Mouse (Mus musculus): ENCODE data around the gene Adipor2. TPM values are rescaled to one million over a fixed set of nuclear protein-coding genes. Genes with fewer than 3 reads are reported as not detected.

Gene Adipor2
- total RNA-seq (2023) = 32.8 to 36.1 TPM (median 34.7 TPM) in 4 replicates

DNA sequence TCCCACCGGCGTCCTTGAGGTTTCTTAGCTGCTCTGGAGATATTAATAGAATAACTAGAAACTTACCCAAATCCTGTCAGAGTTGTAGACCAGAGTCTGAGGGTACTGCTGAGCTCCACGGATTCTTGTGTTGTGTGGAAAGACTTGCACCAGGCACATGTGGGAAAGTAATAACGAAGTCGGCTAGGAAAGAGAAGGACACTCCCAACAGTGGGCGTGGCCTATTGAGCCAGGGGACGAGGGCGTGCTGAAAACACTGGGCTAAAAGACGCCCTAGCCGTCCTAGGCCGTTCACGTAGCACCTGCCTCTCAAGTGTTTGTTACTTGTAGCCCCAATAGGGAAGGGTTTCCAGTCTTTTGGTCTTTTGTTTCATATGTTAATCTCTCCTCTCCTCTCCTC, at the start of gene Adipor2:
Adipor2 (minus strand) TSS at position 351 of the 400 bp plus-strand sequence.

DNA sequence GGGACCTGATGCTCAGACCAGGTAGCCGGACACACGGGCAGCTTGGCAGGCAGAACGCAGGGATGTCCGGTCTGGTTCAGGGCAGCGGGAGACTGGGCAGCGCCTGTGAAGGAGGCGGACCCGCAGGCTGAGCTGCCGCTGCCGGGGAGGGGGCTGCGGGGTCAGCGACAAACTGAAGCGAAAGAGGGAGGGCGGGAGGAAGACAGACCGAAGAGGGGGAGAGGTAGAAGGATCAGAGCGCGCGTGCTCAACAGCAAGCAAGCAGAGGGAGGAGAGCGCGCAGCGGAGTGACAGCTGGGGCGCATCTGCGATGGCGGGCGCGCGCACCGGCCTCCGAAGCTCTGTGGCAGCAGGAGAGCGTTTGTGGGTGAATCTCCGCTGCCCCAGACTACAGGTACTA, 87.0 kb downstream of the Adipor2 start, which contains the start of gene Lrtm2:
Lrtm2 (minus strand) TSS at position 261 of the 400 bp plus-strand sequence.

Other genes starting within 250 kb of the Adipor2 start
- gene Dcp1b, start 242.5 kb downstream of the Adipor2 start, total RNA-seq (2023) = 23.1 to 25.6 TPM (median 24.5 TPM) in 4 replicates
- gene Cacna1c, start 221.3 kb downstream of the Adipor2 start, total RNA-seq (2023) = 0.17 to 0.24 TPM in 2 of 4 replicates, not detected in the others
- gene Cacna2d4, start 181.2 kb downstream of the Adipor2 start, total RNA-seq (2023) = 0.86 to 3.0 TPM (median 1.9 TPM) in 4 replicates
- gene Lrtm2, start 86.9 kb downstream of the Adipor2 start, total RNA-seq (2023) = 0.53 to 1.9 TPM (median 0.78 TPM) in 4 replicates
- 50.7 to 60.1 TPM (median 55.4 TPM) in 4 replicates for gene Fbxl14, start 62.0 kb upstream of the Adipor2 start, total RNA-seq (2023)
- gene Wnt5b, start 126.6 kb upstream of the Adipor2 start, total RNA-seq (2023) = not detected in 4 replicates